Mouse (Mus musculus): Measurements from ENCODE around the gene Satb1. TPM values are rescaled to one million over a fixed set of nuclear protein-coding genes. Genes with fewer than 3 reads are reported as not detected.

The Satb1 gene
- polyA plus RNA-seq, 2 experiments: 22.4 to 22.9 TPM

DNA sequence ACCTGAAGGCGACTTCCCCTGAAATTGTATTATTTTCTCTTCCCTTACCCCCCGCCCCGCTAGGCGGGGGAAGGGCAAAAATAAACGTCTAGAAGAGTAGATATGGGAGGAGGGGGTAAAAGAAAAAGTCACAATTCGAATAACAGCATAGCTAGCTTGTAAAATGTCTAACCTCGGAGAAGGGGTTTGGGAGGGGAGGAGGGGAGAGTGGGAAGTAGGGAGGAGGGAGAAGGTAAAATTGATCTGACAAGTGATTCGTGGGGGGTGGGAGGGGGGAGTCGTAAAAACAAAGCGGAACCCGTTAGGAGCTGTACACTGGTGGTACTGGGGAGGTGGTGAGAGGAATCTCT lies 21.2 kb downstream of the Satb1 start:
- H3K27me3 ChIP-seq (ENCODE audit: control insufficient read depth, insufficient read depth, low read length): peaks cover 10% of the 10 kb centered on the region
- peak overlapping the region; percentile 88 for H3K4me2 ChIP-seq (replicated peaks; ENCODE audit: low read depth, low read length, severe bottlenecking)
- H3K9ac ChIP-seq (ENCODE audit: low read depth, low read length, severe bottlenecking): peak overlapping the region; percentile 81
- H3K9me3 ChIP-seq (ENCODE audit: control insufficient read depth, low read length): no peaks in the 10 kb centered on the region
- DNase-seq (ENCODE audit: low spot score) (no peak), ATAC-seq (ENCODE audit: low FRiP score, low read depth) (no peak)
- peaks cover 2% of the 10 kb centered on the region; the same call in 1 of the 2 replicates for H3K4me1 ChIP-seq (ENCODE audit: control insufficient read depth, insufficient read depth, low read length)
- no peak for TF ChIP-seq POLR2A (IDR thresholded peaks at IDR 0.05; ENCODE audit: borderline replicate concordance, extremely low read depth, insufficient read depth, insufficient read length)
- H3K27ac ChIP-seq (replicated peaks; ENCODE audit: low read depth, low read length): peak overlapping the region; percentile 55; the same call in 1 of the 2 replicates
- H3K4me3 ChIP-seq (replicated peaks; ENCODE audit: low read length): peak overlapping the region; percentile 80
- H3K36me3 ChIP-seq (ENCODE audit: control insufficient read depth, insufficient read depth, low read length): no peaks in the 10 kb centered on the region
- 0% methylated on average over 11 of the region's 11 CpGs for WGBS

DNA sequence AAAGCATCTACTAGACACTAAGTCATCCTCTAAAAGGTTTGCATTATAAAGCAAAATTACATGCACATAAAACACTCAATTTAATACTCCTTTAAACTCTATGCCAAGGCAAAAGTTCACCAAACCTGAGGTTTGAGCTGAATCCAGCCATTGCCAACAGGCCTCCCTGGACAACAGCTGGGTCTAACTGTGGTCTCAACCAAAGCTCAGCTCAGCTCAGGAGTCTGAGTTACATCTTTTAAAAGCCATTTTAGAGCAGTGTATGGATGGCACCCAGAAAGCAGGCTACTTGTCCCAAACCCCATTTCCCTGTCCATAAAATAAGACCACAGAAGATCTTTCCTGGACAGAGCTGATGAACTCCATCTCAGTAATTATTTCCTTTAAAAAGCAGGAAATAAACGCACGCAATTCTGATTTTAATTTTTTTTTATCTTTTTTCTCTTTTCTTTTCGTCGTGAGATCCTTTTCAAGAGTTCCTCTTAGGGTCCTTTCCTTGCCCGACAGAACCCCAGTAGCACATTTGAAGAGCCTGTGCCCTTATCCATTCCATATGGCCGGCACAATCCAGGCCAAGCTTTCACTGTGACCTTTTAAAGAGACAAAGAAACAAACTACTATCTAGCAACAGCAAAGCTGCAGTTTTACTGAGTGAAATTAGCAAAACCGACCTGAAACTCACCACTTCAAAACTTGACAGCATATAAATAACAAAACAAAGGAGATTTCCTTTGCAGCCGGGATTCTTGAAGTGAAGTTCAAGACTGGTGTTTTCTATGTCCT lies 21.8 kb downstream of the Satb1 start:
- peak overlapping the region; percentile 81; the same call in 1 of the 2 replicates for H3K9ac ChIP-seq (ENCODE audit: low read depth, low read length, severe bottlenecking)

DNA sequence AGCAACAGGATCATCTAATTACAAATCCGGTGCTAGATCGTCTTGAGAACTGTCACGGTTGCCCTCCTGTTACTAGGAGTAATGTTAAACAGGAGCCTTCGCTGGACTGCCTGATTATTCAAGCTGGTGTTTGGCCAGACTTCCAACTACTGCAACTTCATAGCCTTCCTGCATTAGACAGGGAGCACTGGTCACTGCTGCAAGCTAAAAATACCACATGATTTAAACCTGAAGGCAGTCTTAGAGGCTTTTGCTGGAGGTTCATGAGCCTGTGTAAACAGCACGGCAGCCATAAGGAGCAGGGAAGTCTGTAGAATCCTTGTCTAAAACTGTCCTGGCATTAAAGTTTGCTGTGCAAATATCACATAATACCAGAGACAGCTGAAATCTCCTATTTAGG lies 25.7 kb downstream of the Satb1 start:
- no peak for TF ChIP-seq POLR2A (IDR thresholded peaks at IDR 0.05; ENCODE audit: borderline replicate concordance, extremely low read depth, insufficient read depth, insufficient read length)
- no peak for ATAC-seq (ENCODE audit: low FRiP score, low read depth)
- no peaks in the 10 kb centered on the region for H3K4me1 ChIP-seq (ENCODE audit: control insufficient read depth, insufficient read depth, low read length)
- WGBS: 62% methylated on average over 5 of the region's 5 CpGs
- H3K27ac ChIP-seq (replicated peaks; ENCODE audit: low read depth, low read length): no peak overlapping the region
- no peaks in the 10 kb centered on the region for H3K27me3 ChIP-seq (ENCODE audit: control insufficient read depth, insufficient read depth, low read length)
- H3K36me3 ChIP-seq (ENCODE audit: control insufficient read depth, insufficient read depth, low read length): no peaks in the 10 kb centered on the region
- H3K9me3 ChIP-seq (ENCODE audit: control insufficient read depth, low read length): no peaks in the 10 kb centered on the region
- H3K4me2 ChIP-seq (replicated peaks; ENCODE audit: low read depth, low read length, severe bottlenecking): no peak overlapping the region
- DNase-seq (ENCODE audit: low spot score): no peak
- no peak overlapping the region for H3K9ac ChIP-seq (ENCODE audit: low read depth, low read length, severe bottlenecking)
- no peak overlapping the region for H3K4me3 ChIP-seq (replicated peaks; ENCODE audit: low read length)

More for the DNA sequence above, 21.8 kb downstream of the Satb1 start:
- peaks cover 2% of the 10 kb centered on the region; the same call in 1 of the 2 replicates for H3K4me1 ChIP-seq (ENCODE audit: control insufficient read depth, insufficient read depth, low read length)
- H3K9me3 ChIP-seq (ENCODE audit: control insufficient read depth, low read length): no peaks in the 10 kb centered on the region
- no peaks in the 10 kb centered on the region for H3K36me3 ChIP-seq (ENCODE audit: control insufficient read depth, insufficient read depth, low read length)
- 8% methylated on average over 8 of the region's 8 CpGs for WGBS
- TF ChIP-seq POLR2A (IDR thresholded peaks at IDR 0.05; ENCODE audit: borderline replicate concordance, extremely low read depth, insufficient read depth, insufficient read length): no peak
- no peak for DNase-seq (ENCODE audit: low spot score)
- H3K27ac ChIP-seq (replicated peaks; ENCODE audit: low read depth, low read length): no peak overlapping the region
- H3K4me2 ChIP-seq (replicated peaks; ENCODE audit: low read depth, low read length, severe bottlenecking): peak overlapping the region; percentile 88
- ATAC-seq (ENCODE audit: low FRiP score, low read depth): no peak
- peaks cover 10% of the 10 kb centered on the region for H3K27me3 ChIP-seq (ENCODE audit: control insufficient read depth, insufficient read depth, low read length)
- peak overlapping the region; percentile 80 for H3K4me3 ChIP-seq (replicated peaks; ENCODE audit: low read length)

DNA sequence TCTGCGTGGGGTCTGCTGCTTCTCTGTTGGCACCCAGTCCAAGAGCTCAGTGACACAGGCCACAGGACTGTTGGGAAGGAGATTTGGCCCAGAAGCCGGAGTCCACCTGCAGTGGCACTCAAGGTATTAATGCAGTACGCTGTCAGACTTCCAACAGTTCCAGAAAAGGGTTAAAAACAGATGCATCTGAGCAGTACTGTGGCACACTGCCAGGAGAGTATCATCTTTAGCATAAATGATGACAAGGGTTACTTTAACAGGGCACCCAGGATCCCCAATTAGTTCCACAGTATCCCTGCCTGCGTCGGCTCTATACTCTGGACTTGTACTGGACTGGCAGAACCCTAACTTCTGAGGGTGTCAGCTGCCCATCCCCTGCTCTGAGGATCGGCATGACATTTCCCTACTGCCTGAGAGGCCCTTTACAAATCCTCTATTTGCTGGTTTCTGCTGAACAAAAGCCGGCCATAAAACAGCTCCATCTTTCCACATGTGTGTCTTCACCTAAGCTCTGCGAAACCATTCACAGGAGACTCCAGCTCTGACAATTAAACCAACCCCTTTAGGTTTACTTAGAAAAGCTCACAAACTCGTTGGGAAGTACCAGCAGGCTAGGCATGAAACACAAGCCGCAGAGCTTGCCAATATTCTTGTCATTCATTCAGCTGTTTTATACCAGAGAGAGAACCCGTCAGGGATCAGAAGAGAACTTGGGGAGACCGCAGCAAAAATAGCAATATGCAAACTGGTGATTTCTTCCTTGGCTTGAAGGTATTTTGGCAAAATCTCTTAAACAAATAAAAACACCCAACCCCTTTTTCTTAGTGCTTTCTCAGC lies 26.7 kb downstream of the Satb1 start:
- Histone ChIP-seq H3K4me3 (replicated peaks; ENCODE audit: low read length) (no peak overlapping the region), H3K4me2 (replicated peaks; ENCODE audit: low read depth, low read length, severe bottlenecking) (no peak overlapping the region), H3K9me3 (ENCODE audit: control insufficient read depth, low read length) (no peaks in the 10 kb centered on the region), H3K36me3 (ENCODE audit: control insufficient read depth, insufficient read depth, low read length) (no peaks in the 10 kb centered on the region), H3K9ac (ENCODE audit: low read depth, low read length, severe bottlenecking) (no peak overlapping the region), H3K4me1 (ENCODE audit: control insufficient read depth, insufficient read depth, low read length) (no peaks in the 10 kb centered on the region), H3K27ac (replicated peaks; ENCODE audit: low read depth, low read length) (no peak overlapping the region), H3K27me3 (ENCODE audit: control insufficient read depth, insufficient read depth, low read length) (no peaks in the 10 kb centered on the region)
- WGBS: 65% methylated on average over 12 of the region's 12 CpGs
- ATAC-seq (ENCODE audit: low FRiP score, low read depth) (no peak), DNase-seq (ENCODE audit: low spot score) (no peak)
- no peak for TF ChIP-seq POLR2A (IDR thresholded peaks at IDR 0.05; ENCODE audit: borderline replicate concordance, extremely low read depth, insufficient read depth, insufficient read length)

DNA sequence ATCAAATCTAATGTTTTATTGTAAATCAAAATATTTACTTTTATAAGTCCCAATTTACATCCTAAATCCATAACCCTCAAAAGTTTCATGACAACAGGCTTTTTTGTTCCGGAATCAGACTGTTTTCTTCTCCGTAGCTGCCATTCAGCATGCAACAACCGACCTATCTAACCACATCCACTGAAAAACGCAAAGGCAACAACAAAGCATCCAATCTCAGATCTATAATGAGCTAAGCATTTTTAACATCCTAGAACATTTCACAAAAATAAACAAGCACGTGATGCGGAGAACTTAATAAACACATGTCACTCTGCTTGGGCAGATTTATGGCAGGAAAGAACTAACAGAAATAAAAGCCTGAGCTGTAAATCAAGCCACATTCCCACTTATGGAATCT lies 32.9 kb downstream of the Satb1 start:
- Histone ChIP-seq H3K36me3 (ENCODE audit: control insufficient read depth, insufficient read depth, low read length) (no peaks in the 10 kb centered on the region), H3K27ac (replicated peaks; ENCODE audit: low read depth, low read length) (no peak overlapping the region), H3K27me3 (ENCODE audit: control insufficient read depth, insufficient read depth, low read length) (no peaks in the 10 kb centered on the region), H3K4me3 (replicated peaks; ENCODE audit: low read length) (no peak overlapping the region), H3K9me3 (ENCODE audit: control insufficient read depth, low read length) (no peaks in the 10 kb centered on the region), H3K9ac (ENCODE audit: low read depth, low read length, severe bottlenecking) (no peak overlapping the region), H3K4me1 (ENCODE audit: control insufficient read depth, insufficient read depth, low read length) (no peaks in the 10 kb centered on the region), H3K4me2 (replicated peaks; ENCODE audit: low read depth, low read length, severe bottlenecking) (no peak overlapping the region)
- TF ChIP-seq POLR2A (IDR thresholded peaks at IDR 0.05; ENCODE audit: borderline replicate concordance, extremely low read depth, insufficient read depth, insufficient read length): no peak
- 55% methylated on average over 6 of the region's 6 CpGs for WGBS
- no peak for DNase-seq (ENCODE audit: low spot score)
- ATAC-seq (ENCODE audit: low FRiP score, low read depth): no peak
